Mouse (Mus musculus) stomach, postnatal 0 days (tissue): ENCODE data around the gene Hint1. TPM values are rescaled to one million over a fixed set of nuclear protein-coding genes. Genes with fewer than 3 reads are reported as not detected.
A peak's percentile ranks its signal among the peaks of the same experiment; 100 is the strongest.

ENCODE experiments used
- ATAC-seq: fragments of 200-750 bp; cut with Nextera tagmentation; 2 replicates; pipeline ENCODE4 v1.8.0; 2017; ENCODE audit not compliant: low FRiP score, low TSS enrichment
- DNase-seq: peaks from one replicate; pipeline ENCODE4 v3.0.0-alpha.2; 2016; ENCODE audit warnings: low spot score
- H3K27ac ChIP-seq: fragments of 300-500 bp; sonication (generic); replicated peaks from 2 replicates; pipeline ENCODE4 v1.5.1; 2014; ENCODE audit warnings: mild to moderate bottlenecking, control low read depth
- H3K27me3 ChIP-seq: fragments of 300-500 bp; sonication (generic); 2 replicates; pipeline ENCODE4 v1.6.1; 2014; ENCODE audit warnings: low read length; ENCODE audit not compliant: control insufficient read depth, insufficient read depth
- H3K36me3 ChIP-seq: fragments of 300-500 bp; sonication (generic); 2 replicates; pipeline ENCODE4 v1.6.1; 2014; ENCODE audit warnings: low read length, mixed read lengths; ENCODE audit not compliant: control insufficient read depth, insufficient read depth
- H3K4me1 ChIP-seq: fragments of 300-500 bp; sonication (generic); replicated peaks from 2 replicates; pipeline ENCODE4 v1.6.1; 2014; ENCODE audit warnings: antibody characterized with exemption; ENCODE audit not compliant: control insufficient read depth, insufficient read depth
- H3K4me2 ChIP-seq: fragments of 300-500 bp; sonication (generic); replicated peaks from 2 replicates; pipeline ENCODE4 v1.6.1; 2014; ENCODE audit warnings: low read depth, mild to moderate bottlenecking, control low read depth, moderate library complexity
- H3K4me3 ChIP-seq: fragments of 300-500 bp; sonication (generic); 2 replicates; pipeline ENCODE4 v1.5.1; 2014; ENCODE audit warnings: low read depth, low read length, control low read depth
- H3K9ac ChIP-seq: fragments of 300-500 bp; sonication (generic); 2 replicates; pipeline ENCODE4 v1.6.1; 2014; ENCODE audit warnings: mild to moderate bottlenecking, low read length, control low read depth, mixed read lengths
- H3K9me3 ChIP-seq: fragments of 300-500 bp; sonication (generic); 2 replicates; pipeline ENCODE4 v1.6.1; 2016; ENCODE audit warnings: low read length; ENCODE audit not compliant: control insufficient read depth
- CTCF ChIP-seq: IDR thresholded peaks from 2 replicates; pipeline ENCODE4 v1.5.1; 2016; ENCODE audit warnings: antibody characterized with exemption, low read depth, mild to moderate bottlenecking, moderate library complexity
- EP300 ChIP-seq: optimal IDR thresholded peaks from 2 replicates; pipeline ENCODE3; 2016; ENCODE audit warnings: antibody characterized with exemption
- WGBS: fragments of 180-500 bp; shearing (Covaris S2); extraction: QIAGEN DNeasy Blood & Tissue Kit; methylation state at CpG from one replicate; pipeline ENCODE4 v1.1.7; 2014; 5-methylcytosine and 5-hydroxymethylcytosine counted together
- polyA plus RNA-seq: library from polyadenylated mRNA; unstranded; fragments of >200 nt; fragmentation: Nextera tagmentation; extraction: Ambion mirVana; gene quantifications from 2 replicates; pipeline ENCODE4 v1.2.1, GENCODE M21; 2015

Gene Hint1
- polyA plus RNA-seq, 1 experiment from 2014 or later = 824 TPM

DNA sequence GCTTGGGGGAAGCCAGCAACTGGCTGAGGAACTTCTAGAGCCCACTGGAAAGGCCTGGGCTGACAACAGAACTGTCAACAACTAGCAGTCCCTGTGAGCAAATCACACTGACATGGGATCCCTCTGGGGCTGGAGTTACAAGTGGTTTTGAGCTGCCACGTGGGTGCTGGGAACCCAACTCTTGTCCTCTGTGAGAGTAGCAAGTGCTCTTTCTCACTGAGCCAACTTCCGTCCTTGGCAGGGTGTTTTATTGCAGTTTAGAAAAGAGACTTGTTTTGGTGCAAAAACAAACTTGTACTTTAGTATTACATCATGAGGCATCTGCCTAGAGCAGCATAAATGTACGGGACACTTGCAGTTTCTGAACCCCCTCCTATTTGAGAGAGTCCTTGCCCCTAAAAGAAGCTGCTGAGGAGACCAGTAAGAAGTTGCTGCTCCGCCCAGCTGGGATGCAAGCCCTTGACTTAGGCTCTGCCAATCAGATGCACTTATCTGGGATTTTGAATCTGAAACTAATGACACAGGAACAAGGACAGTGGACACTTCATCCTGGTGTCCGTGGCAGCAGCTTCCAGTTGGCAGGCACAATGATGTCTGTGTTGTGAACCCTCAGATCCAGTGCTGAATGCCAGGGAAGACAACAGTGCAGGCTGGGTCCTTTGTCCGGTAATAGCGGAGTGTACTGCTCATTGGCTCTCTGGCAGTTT, 5.8 kb downstream of the Hint1 start:
- Histone ChIP-seq H3K36me3 (peaks cover 13% of the 10 kb centered on the region), H3K27me3 (no peaks in the 10 kb centered on the region)

DNA sequence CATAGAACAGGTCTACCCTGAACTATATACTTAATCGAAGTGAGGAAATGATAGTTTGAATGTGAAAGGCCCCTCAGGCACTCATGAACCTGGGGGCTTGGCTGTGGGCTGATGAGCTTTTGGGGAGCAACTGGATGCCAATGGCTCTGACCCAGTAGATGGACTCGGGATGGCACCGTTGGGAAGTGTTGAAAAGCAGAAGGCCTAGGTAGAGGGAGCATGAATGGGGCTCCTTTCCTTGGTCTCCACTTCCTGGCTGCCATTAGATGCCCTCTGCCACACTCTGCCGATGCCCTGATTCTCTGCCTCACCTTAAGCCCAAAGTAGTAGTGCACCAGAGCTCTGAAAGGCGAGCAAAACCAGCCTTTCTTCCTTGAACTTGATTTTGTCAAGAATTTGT, 9.8 kb downstream of the Hint1 start:
- H3K27ac ChIP-seq = no peak overlapping the region
- no peak for ATAC-seq
- H3K4me2 ChIP-seq = no peak overlapping the region
- TF ChIP-seq EP300 = no peak
- TF ChIP-seq CTCF = no peak
- H3K27me3 ChIP-seq = no peaks in the 10 kb centered on the region
- H3K36me3 ChIP-seq = peaks cover 13% of the 10 kb centered on the region
- no peak overlapping the region for H3K9ac ChIP-seq
- no peaks in the 10 kb centered on the region for H3K9me3 ChIP-seq
- H3K4me1 ChIP-seq = no peaks in the 10 kb centered on the region
- no peak for DNase-seq
- no peak overlapping the region for H3K4me3 ChIP-seq
- 87% methylated on average over 5 of the region's 5 CpGs for WGBS

More for the DNA sequence above, 5.8 kb downstream of the Hint1 start:
- Histone ChIP-seq H3K9me3 (no peaks in the 10 kb centered on the region), H3K27ac (no peak overlapping the region), H3K4me3 (no peak overlapping the region), H3K9ac (no peak overlapping the region), H3K4me1 (0 out of 2 replicates have a peak, but pooled peaks cover 2% of the 10 kb centered on the region), H3K4me2 (no peak overlapping the region)
- 75% methylated on average over 7 of the region's 7 CpGs for WGBS
- DNase-seq (no peak), ATAC-seq (no peak)
- TF ChIP-seq CTCF = no peak
- TF ChIP-seq EP300 = no peak

DNA sequence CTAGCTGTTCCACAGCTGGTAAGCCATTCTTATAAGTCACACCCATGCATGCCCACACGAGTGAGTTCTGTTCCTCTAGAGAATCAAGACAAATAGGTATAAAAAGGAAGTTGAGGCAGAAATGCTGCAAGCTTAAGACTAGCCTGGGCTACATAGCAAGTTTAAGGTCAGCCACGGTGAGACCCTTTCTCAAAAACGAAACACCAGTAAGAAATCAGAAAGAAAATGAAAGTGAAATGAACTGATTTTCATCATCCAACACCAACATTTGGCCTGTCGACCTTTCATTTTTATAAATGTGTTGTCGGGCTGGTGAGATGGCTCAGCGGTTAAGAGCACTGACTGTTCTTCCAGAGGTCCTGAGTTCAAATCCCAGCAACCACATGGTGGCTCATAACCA, 12.7 kb downstream of the Hint1 start:
- no peak overlapping the region for H3K27ac ChIP-seq
- no peaks in the 10 kb centered on the region for H3K9me3 ChIP-seq
- H3K36me3 ChIP-seq = peaks cover 3% of the 10 kb centered on the region
- no peak for TF ChIP-seq CTCF
- TF ChIP-seq EP300 = no peak
- H3K4me2 ChIP-seq = no peak overlapping the region
- 73% methylated on average over 6 of the region's 6 CpGs for WGBS
- ATAC-seq = no peak
- no peak overlapping the region for H3K9ac ChIP-seq
- no peaks in the 10 kb centered on the region for H3K4me1 ChIP-seq
- H3K4me3 ChIP-seq = no peak overlapping the region
- DNase-seq = no peak
- H3K27me3 ChIP-seq = no peaks in the 10 kb centered on the region

DNA sequence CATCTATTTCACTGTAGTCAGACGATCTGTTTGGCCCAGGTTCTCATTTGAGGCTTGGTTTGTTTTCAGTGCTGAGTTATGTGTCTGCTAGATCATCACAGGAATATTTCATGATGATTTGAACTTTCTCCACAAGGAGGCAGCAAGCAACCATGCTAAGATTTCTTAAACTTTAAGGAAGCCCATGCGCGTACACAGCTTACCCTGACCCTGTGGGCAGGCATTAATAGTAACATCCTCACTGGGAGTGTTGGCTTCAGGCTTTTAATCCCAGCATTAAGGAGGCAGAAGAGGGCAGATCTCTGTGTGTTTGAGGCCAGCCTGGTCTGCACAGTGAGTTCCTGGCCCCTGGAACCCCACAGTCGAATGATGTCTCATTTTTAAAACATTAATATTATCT, 13.3 kb downstream of the Hint1 start:
- Histone ChIP-seq H3K4me1 (no peaks in the 10 kb centered on the region), H3K4me3 (no peak overlapping the region), H3K27ac (no peak overlapping the region), H3K27me3 (no peaks in the 10 kb centered on the region), H3K9ac (no peak overlapping the region), H3K36me3 (no peaks in the 10 kb centered on the region), H3K9me3 (no peaks in the 10 kb centered on the region), H3K4me2 (no peak overlapping the region)
- TF ChIP-seq EP300 = no peak
- TF ChIP-seq CTCF = peak; percentile 95
- ATAC-seq (peak; percentile 63; the same call in 1 of the 2 replicates), DNase-seq (no peak)
- WGBS = 14% methylated on average over 4 of the region's 4 CpGs

DNA sequence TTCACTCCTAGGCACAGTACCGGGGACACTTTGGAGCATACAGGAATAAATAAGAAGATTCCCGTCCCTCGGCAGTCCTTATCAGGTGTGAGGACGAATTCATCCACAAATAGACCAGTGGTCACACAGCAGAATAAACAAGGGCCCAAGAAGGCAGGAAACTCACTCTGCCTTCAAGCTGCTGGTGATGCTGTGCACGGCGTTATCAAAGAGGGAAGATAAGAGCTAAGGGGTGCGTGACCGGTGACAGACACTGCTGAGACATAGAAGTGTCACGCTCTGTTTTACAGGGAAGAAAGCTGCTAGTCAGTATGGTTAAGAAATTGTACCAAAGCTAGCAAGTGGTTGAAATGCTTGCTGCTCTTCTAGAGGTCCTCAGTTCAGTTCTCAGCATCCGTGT, 13.7 kb downstream of the Hint1 start:
- Histone ChIP-seq H3K36me3 (no peaks in the 10 kb centered on the region), H3K27me3 (no peaks in the 10 kb centered on the region), H3K27ac (no peak overlapping the region), H3K4me3 (no peak overlapping the region), H3K4me2 (no peak overlapping the region), H3K4me1 (no peaks in the 10 kb centered on the region), H3K9me3 (no peaks in the 10 kb centered on the region), H3K9ac (no peak overlapping the region)
- 55% methylated on average over 10 of the region's 10 CpGs for WGBS
- no peak for ATAC-seq
- no peak for DNase-seq
- no peak for TF ChIP-seq CTCF

DNA sequence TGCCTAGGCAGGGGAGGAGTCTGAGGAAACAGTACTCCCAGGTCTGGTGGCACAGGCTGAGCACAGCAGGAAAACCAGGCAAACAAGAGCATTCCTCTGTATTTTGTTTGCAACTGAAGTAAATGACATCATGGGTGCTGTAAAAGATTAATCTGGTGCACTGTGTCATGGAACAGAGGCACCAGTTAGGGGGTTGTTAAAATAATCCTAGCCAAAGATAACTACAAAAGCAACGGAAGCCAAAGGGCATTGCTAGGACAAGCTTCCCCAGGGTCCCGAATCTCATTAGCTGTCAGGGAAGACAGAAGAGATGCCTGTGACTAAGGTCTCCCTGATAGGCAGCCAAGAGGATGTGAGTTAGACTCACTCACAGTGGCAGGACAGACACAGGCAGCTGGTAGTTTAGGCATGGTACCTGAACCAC, 14.9 kb downstream of the Hint1 start:
- Histone ChIP-seq H3K27ac (no peak overlapping the region), H3K27me3 (no peaks in the 10 kb centered on the region), H3K4me1 (no peaks in the 10 kb centered on the region), H3K36me3 (no peaks in the 10 kb centered on the region), H3K9ac (no peak overlapping the region), H3K4me3 (no peak overlapping the region), H3K9me3 (no peaks in the 10 kb centered on the region), H3K4me2 (no peak overlapping the region)
- DNase-seq = no peak
- WGBS = 5% methylated on average over 2 of the region's 2 CpGs
- ATAC-seq = peak; percentile 50
- no peak for TF ChIP-seq EP300
- TF ChIP-seq CTCF = no peak
